15 mouse cellular contexts compared by ENCODE assay signal in genomic region chr17:5066835-5067234, GRCm38 (mm10).
DNase-seq lines count a peak whose midpoint lies in the region; ATAC-seq and TF ChIP-seq lines count a peak whose summit lies in the region.
"Had no signal": no experiment of that assay in that cellular context is flagged by ENCODE, and none has a peak within 500 bp of the region (broad histone marks: within the 10 kb centered on the region; RNA-seq: fewer than 3 reads in every experiment).

No protein-coding gene starts in this region.

- H3K4me1 ChIP-seq in forebrain, postnatal 0 days (ENCODE audit: insufficient read depth) = peaks cover 8% of the 10 kb centered on the region; the same call in 1 of the 2 replicates
- H3K4me1 ChIP-seq in forebrain, embryonic 11.5 days (replicated peaks; ENCODE audit: control insufficient read depth, insufficient read depth, low read length) = 0 out of 2 replicates have a peak, but pooled peaks cover 2% of the 10 kb centered on the region

- peak overlapping the region; percentile 15; the same call in 1 of the 2 replicates for H3K27ac ChIP-seq in forebrain, postnatal 0 days (ENCODE audit: low read depth, low read length)
- no peak overlapping the region for H3K27ac ChIP-seq in forebrain, embryonic 11.5 days (ENCODE audit: low read depth, low read length)
- H3K27ac ChIP-seq in layer of hippocampus, adult 2 months = peak overlapping the region; percentile 79
- H3K27ac ChIP-seq: forebrain, embryonic 12.5 days; heart, embryonic 10.5 days; macrophage had no signal

- no peak for TF ChIP-seq CTCF in forebrain, postnatal 0 days (IDR thresholded peaks at IDR 0.05; ENCODE audit: low read depth)
- no peak for TF ChIP-seq CTCF in layer of hippocampus, adult 2 months (conservative IDR thresholded peaks at IDR 0.05)

- DNase-seq in forebrain, postnatal 0 days = no peak
- no peak for DNase-seq in forebrain, embryonic 11.5 days (ENCODE audit: low spot score)
- no peak for DNase-seq in layer of hippocampus, adult 2 months (ENCODE audit: low spot score in 2 of 2)
- DNase-seq in layer of hippocampus, postnatal 25 days (ENCODE audit: extremely low spot score in 1 of 2, low spot score in 1 of 2) = no peak
- peak; percentile 85 for DNase-seq in brain, adult 2 months (ENCODE audit: low read depth, low spot score)
- peak; percentile 73 to 80 for DNase-seq in cerebellum, postnatal 10 days
- DNase-seq: adrenal gland, adult 2 months; kidney, postnatal 10 days; liver, postnatal 0 days had no signal

- WGBS in forebrain, postnatal 0 days = 68% methylated on average over 8 of the region's 8 CpGs
- 80% methylated on average over 8 of the region's 8 CpGs for WGBS in forebrain, embryonic 11.5 days

- ATAC-seq in forebrain, postnatal 0 days = peak; percentile 19; the same call in 1 of the 2 replicates
- no peak for ATAC-seq in forebrain, embryonic 11.5 days (replicated peaks; ENCODE audit: low FRiP score)
- ATAC-seq in megakaryocyte-erythroid progenitor cell, adult 5-6 weeks (replicated peaks; ENCODE audit: low FRiP score, low TSS enrichment, poor library complexity, severe bottlenecking) = no peak
- ATAC-seq: liver, postnatal 0 days; lung, postnatal 0 days had no signal

- H3K9ac ChIP-seq in forebrain, postnatal 0 days = no peak overlapping the region
- H3K9ac ChIP-seq in forebrain, embryonic 11.5 days (ENCODE audit: low read length) = no peak overlapping the region
- H3K9ac ChIP-seq: forebrain, embryonic 12.5 days; liver, postnatal 0 days had no signal

- no peaks in the 10 kb centered on the region for H3K27me3 ChIP-seq in forebrain, postnatal 0 days (ENCODE audit: insufficient read depth, low read length)
- H3K27me3 ChIP-seq in forebrain, embryonic 11.5 days (ENCODE audit: control insufficient read depth, insufficient read depth, low read length) = no peaks in the 10 kb centered on the region
- H3K27me3 ChIP-seq: forebrain, embryonic 12.5 days had no signal

- H3K4me3 ChIP-seq in forebrain, postnatal 0 days (ENCODE audit: low read depth, low read length) = no peak overlapping the region
- no peak overlapping the region for H3K4me3 ChIP-seq in forebrain, embryonic 11.5 days (ENCODE audit: low read depth, low read length)
- no peak overlapping the region for H3K4me3 ChIP-seq in layer of hippocampus, adult 2 months
- H3K4me3 ChIP-seq: forebrain, embryonic 12.5 days; heart, embryonic 10.5 days had no signal

- H3K4me2 ChIP-seq in forebrain, postnatal 0 days (ENCODE audit: low read depth) = no peak overlapping the region
- no peak overlapping the region for H3K4me2 ChIP-seq in forebrain, embryonic 11.5 days (ENCODE audit: low read depth, low read length, severe bottlenecking)
- H3K4me2 ChIP-seq: forebrain, embryonic 12.5 days; midbrain, embryonic 11.5 days had no signal

- no peaks in the 10 kb centered on the region for H3K9me3 ChIP-seq in forebrain, postnatal 0 days (ENCODE audit: low read length)
- H3K9me3 ChIP-seq in forebrain, embryonic 11.5 days (ENCODE audit: control insufficient read depth, low read length) = no peaks in the 10 kb centered on the region
- H3K9me3 ChIP-seq: forebrain, embryonic 12.5 days; heart, embryonic 10.5 days had no signal

- no peaks in the 10 kb centered on the region for H3K36me3 ChIP-seq in forebrain, postnatal 0 days (ENCODE audit: insufficient read depth)
- H3K36me3 ChIP-seq in forebrain, embryonic 11.5 days (ENCODE audit: control insufficient read depth, insufficient read depth, low read length) = no peaks in the 10 kb centered on the region
- H3K36me3 ChIP-seq: forebrain, embryonic 12.5 days; heart, embryonic 10.5 days had no signal

Comparison
In these comparisons a context has a peak if more than half of its experiments do, and no peak if none do; other contexts are left out.
1. DNase-seq: peak in brain, adult 2 months (single experiment) and cerebellum, postnatal 10 days (2 of 2); none in forebrain, postnatal 0 days (single experiment), forebrain, embryonic 11.5 days (single experiment), layer of hippocampus, adult 2 months (0 of 2) and layer of hippocampus, postnatal 25 days (0 of 2).